ENCODE assay signal across 22 mouse cellular contexts in genomic region chr16:92179306-92179705, GRCm38 (mm10).
DNase-seq lines count a peak whose midpoint lies in the region; ATAC-seq lines count a peak whose summit lies in the region.
"Had no signal": no experiment of that assay in that cellular context is flagged by ENCODE, and none has a peak within 500 bp of the region (broad histone marks: within the 10 kb centered on the region; RNA-seq: fewer than 3 reads in every experiment).

No protein-coding gene starts in this region.

- DNase-seq in hindbrain, embryonic 10.5 days (ENCODE audit: low spot score), result no peak
- DNase-seq in hindbrain, embryonic 14.5 days (ENCODE audit: low spot score), result no peak
- peak; percentile 63 for DNase-seq in R1 (ENCODE audit: low read depth, low spot score)
- no peak for DNase-seq in embryonic facial prominence, embryonic 10.5 days (ENCODE audit: low spot score)
- DNase-seq in layer of hippocampus, postnatal 14 days (ENCODE audit: low spot score in 2 of 2), result no peak
- DNase-seq in neural tube, embryonic 10.5 days (ENCODE audit: extremely low spot score, low spot score), result no peak
- DNase-seq: adrenal gland, adult 8-10 months; adrenal gland, postnatal 14 days; adrenal gland, postnatal 36 days; cerebellum, adult 11-12 months; cerebellum, adult 2 months; cerebellum, adult 9-10 months; cerebellum, postnatal 10 days; cerebellum, postnatal 25 days had no signal

- H3K27ac ChIP-seq in hindbrain, embryonic 10.5 days, result peak overlapping the region; percentile 16; the same call in 1 of the 2 replicates
- H3K27ac ChIP-seq in hindbrain, embryonic 14.5 days, result no peak overlapping the region
- H3K27ac ChIP-seq in embryonic facial prominence, embryonic 10.5 days (replicated peaks), result peak overlapping the region; percentile 63
- H3K27ac ChIP-seq: embryonic facial prominence, embryonic 13.5 days; embryonic facial prominence, embryonic 15.5 days; forebrain, embryonic 13.5 days had no signal

- 0 out of 2 replicates have a peak, but pooled peaks cover 5% of the 10 kb centered on the region for H3K27me3 ChIP-seq in hindbrain, embryonic 10.5 days (ENCODE audit: insufficient read depth, poor library complexity, severe bottlenecking)
- H3K27me3 ChIP-seq in hindbrain, embryonic 14.5 days (ENCODE audit: control insufficient read depth, insufficient read depth, low read length), result no peaks in the 10 kb centered on the region
- no peaks in the 10 kb centered on the region for H3K27me3 ChIP-seq in embryonic facial prominence, embryonic 10.5 days (replicated peaks; ENCODE audit: low read depth, poor library complexity, severe bottlenecking)
- H3K27me3 ChIP-seq: embryonic facial prominence, embryonic 13.5 days; embryonic facial prominence, embryonic 15.5 days; forebrain, embryonic 13.5 days; Patski had no signal

- H3K9ac ChIP-seq in hindbrain, embryonic 14.5 days, result no peak overlapping the region
- H3K9ac ChIP-seq: embryonic facial prominence, embryonic 13.5 days; embryonic facial prominence, embryonic 15.5 days; forebrain, embryonic 13.5 days had no signal

- no peak overlapping the region for H3K4me2 ChIP-seq in hindbrain, embryonic 14.5 days (replicated peaks)
- H3K4me2 ChIP-seq: embryonic facial prominence, embryonic 13.5 days; embryonic facial prominence, embryonic 15.5 days; forebrain, embryonic 13.5 days had no signal

- peaks cover 18% of the 10 kb centered on the region for H3K4me1 ChIP-seq in hindbrain, embryonic 10.5 days (replicated peaks)
- no peaks in the 10 kb centered on the region for H3K4me1 ChIP-seq in hindbrain, embryonic 14.5 days (replicated peaks; ENCODE audit: control insufficient read depth, insufficient read depth, low read length)
- peaks cover 35% of the 10 kb centered on the region for H3K4me1 ChIP-seq in embryonic facial prominence, embryonic 10.5 days
- H3K4me1 ChIP-seq: forebrain, embryonic 13.5 days had no signal

- 64% methylated on average over 8 of the region's 8 CpGs for WGBS in hindbrain, embryonic 10.5 days
- WGBS in hindbrain, embryonic 14.5 days, result 72% methylated on average over 8 of the region's 8 CpGs
- WGBS in embryonic facial prominence, embryonic 10.5 days, result 63% methylated on average over 8 of the region's 8 CpGs

- ATAC-seq in hindbrain, embryonic 14.5 days (ENCODE audit: low FRiP score), result no peak
- ATAC-seq: activated CD4-positive, CD25-positive, alpha-beta regulatory T cell, adult 4 months; forebrain, embryonic 13.5 days; forebrain, embryonic 16.5 days; Patski had no signal

- no peaks in the 10 kb centered on the region for H3K9me3 ChIP-seq in hindbrain, embryonic 10.5 days
- no peaks in the 10 kb centered on the region for H3K9me3 ChIP-seq in hindbrain, embryonic 14.5 days (ENCODE audit: control insufficient read depth, low read length)
- H3K9me3 ChIP-seq in embryonic facial prominence, embryonic 10.5 days, result no peaks in the 10 kb centered on the region
- H3K9me3 ChIP-seq: embryonic facial prominence, embryonic 13.5 days; embryonic facial prominence, embryonic 15.5 days; forebrain, embryonic 13.5 days; G1E had no signal

- H3K36me3 ChIP-seq in hindbrain, embryonic 10.5 days, result no peaks in the 10 kb centered on the region
- no peaks in the 10 kb centered on the region for H3K36me3 ChIP-seq in hindbrain, embryonic 14.5 days (replicated peaks; ENCODE audit: control insufficient read depth, insufficient read depth)
- H3K36me3 ChIP-seq in embryonic facial prominence, embryonic 10.5 days (replicated peaks), result no peaks in the 10 kb centered on the region
- H3K36me3 ChIP-seq: embryonic facial prominence, embryonic 13.5 days; embryonic facial prominence, embryonic 15.5 days; G1E had no signal

- no peak overlapping the region for H3K4me3 ChIP-seq in hindbrain, embryonic 10.5 days
- no peak overlapping the region for H3K4me3 ChIP-seq in hindbrain, embryonic 14.5 days (replicated peaks; ENCODE audit: low read length)
- H3K4me3 ChIP-seq in embryonic facial prominence, embryonic 10.5 days, result no peak overlapping the region
- H3K4me3 ChIP-seq: embryonic facial prominence, embryonic 13.5 days; embryonic facial prominence, embryonic 15.5 days; erythroblast, embryonic 14.5 days; forebrain, embryonic 13.5 days had no signal
